Mouse (Mus musculus): ENCODE measurements around the gene Nln.

Nln gene

DNA sequence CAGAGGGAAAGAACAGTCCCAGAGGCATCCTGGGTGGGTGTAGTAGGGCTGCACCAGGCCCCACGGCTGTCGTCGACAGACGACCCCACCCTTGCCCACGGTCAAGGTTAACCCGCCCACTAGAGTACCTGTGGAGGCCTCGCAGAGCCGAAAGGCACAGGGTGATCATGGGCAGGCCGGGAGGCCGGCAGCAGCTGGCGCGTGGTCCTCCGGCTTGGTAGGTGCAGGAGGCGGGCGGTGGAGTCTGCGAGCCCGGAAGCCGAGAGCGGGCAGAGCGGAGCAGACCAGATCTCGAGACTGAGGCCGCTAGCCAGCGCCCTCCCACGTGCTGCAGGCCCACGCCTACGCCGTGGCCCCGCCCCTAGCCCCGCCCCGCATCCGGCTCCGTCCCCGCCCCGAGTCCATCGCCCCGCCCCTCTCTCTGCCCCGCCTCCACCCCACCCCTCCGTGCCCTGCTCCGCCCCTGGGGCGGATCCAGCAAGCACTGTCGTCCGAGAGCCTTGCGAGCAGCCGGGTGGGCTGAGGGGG lies at the start of gene Nln, which contains the start of gene Sgtb:
TSS of gene Nln (minus strand) at position 327 of the 528 bp plus-strand sequence.
TSS of gene Sgtb (plus strand) at position 454 of the 528 bp plus-strand sequence.
- peak; percentile 77 for DNase-seq

DNA sequence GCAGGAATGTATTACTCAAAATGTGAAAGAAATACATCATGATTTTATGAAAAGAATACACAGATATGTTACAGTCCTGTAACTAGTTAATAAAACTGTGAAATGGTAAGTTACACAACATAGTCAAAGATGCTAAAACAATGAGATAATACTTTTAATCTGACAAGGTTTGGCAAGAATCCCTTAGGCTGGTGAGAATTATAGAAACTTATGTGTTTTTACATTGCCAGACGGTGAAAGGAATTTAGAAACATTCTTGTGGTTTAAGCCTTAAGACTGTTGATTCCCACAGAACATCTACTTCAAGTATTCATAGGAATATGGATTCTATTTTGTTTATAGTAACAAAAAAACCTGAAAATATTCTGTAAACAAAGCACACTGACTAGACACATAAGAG lies 46.3 kb upstream of the Nln start:
- DNase-seq, result no peak

GRCm38 (mm10) chr13:104155106-104155505 lies 45.7 kb upstream of the Nln start:
- DNase-seq, result no peak

GRCm38 (mm10) chr13:104154180-104154579 lies 44.8 kb upstream of the Nln start:
- no peak for DNase-seq

- DNase-seq, result no peak
Observed at GRCm38 (mm10) chr13:104145646-104146045, 36.2 kb upstream of the Nln start.

GRCm38 (mm10) chr13:104144871-104145270 lies 35.5 kb upstream of the Nln start:
- no peak for DNase-seq

GRCm38 (mm10) chr13:104139369-104140209 lies 30.2 kb upstream of the Nln start:
- peak; percentile 81 for DNase-seq

- no peak for DNase-seq
Observed at GRCm38 (mm10) chr13:104134510-104135085, 25.2 kb upstream of the Nln start.

DNA sequence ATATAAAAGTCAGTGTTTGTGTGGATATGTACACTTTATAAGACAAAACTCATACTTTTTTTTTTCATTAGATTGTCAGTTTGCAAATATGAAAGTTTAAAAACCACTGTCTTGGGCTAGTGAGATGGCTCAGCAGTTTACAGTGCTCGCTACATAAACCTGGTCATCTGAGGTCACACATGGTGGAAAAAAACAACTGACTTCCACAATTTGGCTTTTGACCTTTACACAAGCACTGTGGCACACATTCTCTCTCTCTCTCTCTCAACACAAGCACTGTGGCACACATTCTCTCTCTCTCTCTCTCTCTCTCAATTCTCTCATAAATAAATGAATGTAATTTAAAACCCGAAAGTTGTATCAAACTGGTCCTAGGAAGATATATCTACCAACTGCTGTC lies 23.1 kb upstream of the Nln start:
- DNase-seq, result no peak

DNA sequence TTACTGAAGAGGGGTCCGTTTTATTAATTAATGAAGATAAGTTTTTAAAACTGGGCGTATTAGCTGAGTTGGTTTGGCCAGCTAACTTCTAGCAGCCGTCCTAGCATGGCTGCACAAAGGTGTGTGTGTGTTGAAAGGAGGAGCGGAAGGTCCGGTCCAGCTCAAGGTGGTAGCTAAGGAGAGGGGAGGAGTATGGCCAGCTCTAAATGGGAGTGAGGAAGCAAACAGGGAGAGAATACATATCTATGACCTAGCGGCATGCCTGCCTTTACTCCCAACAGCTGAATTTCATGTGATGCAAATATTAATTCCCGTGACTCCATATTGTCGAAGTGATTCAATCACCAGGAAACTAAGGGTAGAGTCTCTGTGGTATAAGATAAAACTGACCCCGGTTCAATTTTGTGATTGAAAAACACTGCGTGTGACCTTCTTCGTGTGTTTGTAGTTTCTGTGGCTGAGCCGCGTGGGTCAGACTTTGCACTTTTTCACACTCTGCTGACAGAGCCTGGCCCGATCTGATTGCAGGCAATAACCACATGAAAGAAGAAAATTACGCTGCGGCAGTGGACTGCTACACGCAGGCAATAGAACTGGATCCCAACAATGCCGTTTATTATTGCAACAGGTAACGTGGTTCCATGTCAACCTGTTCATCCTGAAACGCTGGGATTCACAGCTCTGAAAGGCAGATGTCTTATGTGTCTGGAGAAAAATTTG lies 14.4 kb upstream of the Nln start:
- DNase-seq, result no peak

DNA sequence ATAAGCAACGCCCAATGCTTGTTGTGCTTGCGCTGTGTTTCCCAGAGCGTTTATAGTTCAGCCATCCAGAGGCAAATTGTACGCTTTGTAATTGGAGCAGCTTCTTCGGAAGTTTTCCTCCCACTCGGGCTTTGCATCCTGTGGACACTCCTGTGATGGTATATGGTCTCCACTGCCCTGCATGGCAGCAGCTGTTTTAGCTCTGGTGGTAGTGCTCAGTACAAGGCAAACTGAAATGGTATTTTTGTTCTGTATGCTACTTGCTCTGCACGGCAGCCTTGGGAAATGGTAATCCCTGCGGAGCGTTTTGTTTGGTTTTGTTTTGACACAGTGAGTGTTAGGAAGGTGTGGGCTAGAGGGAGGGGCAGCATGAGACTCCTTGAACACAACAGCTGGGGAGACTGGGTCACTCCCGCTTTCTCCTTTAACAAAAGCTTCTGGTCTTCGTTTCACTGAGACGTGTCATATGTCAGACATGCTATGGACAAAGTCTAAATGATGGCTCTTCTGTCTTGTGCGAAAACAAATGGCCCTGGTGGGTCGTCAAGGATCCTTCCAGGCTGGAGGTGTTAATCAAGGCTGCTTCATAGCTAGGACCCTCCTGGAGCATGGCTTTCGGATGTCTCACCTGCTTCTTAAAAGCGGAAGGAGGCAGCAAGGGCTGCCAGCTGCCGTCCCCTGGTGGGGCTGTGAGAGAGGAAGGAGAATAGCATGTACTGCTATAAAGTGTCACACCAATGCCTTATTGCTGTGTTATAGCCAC lies 12.8 kb upstream of the Nln start:
- no peak for DNase-seq

DNA sequence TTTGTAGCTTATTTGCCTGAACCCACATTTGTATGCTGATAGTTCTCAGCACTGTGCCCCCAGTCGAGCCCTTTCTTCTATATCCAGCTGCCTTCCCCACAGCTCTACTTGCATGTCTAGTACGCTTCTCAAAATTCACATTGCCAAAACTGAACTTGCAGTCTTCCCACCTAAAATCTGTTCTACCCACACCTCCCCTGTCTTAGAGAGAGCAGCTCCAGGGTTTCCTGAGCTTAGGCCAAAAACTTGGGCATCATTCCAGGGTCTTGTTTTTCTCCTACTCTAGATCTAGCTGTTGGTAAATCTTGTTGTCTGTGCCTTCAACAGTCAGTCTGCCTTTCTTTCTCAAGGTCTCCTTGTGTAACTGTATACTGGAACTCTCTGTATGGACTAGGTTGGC lies 5.4 kb upstream of the Nln start:
- no peak for DNase-seq

GRCm38 (mm10) chr13:104113782-104114181 lies 4.4 kb upstream of the Nln start:
- DNase-seq, result no peak

DNA sequence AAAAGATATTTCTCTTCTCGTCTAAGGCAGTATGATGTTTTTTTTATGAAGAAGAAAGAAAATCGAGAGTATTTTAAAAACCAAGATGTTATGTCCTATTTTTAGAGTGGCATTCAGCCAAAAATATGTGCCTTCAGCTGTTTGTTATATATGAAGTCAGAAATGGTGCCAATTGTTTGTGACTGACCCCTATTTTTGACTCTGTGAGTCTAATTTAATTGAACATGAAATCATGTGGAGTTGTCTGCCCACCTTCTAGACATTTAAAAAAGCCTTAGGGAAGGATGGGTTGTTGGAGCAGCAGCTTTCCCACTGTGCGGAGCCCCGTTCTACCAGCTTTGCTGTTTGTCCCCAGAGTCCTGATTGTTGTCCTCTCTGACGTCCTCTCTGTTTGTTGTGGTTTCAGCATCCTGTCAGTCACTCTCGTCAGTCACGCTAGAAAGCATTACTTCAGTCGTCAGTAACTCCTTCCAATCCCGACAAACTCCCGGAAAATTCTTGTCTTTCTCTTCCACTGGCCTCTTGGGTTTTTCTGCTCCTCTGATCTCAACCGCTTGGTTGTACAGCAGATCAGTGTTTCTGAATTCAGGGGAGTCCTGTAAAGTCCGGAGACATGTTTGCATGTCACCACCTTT lies 3.0 kb upstream of the Nln start:
- DNase-seq, result peak; percentile 30

DNA sequence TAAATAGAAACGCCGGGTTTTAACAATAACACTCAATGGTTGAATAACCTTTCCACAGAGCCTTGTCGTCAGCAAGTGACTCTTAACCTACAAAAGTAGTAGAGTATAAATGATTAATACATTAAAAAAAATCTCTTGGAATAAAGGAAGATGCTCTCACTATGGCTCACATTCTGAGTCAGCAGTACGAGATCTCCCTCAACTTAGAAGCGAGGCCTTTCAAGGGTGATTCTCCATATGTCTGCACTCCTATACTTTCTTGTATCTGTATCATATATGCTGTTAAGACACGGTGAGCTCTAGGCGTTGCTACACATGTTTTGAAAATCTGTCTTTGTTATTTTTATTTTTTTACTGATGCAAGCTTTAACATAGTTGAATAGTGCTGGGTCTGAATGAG lies 1.1 kb upstream of the Nln start:
- peak; percentile 19 for DNase-seq

DNA sequence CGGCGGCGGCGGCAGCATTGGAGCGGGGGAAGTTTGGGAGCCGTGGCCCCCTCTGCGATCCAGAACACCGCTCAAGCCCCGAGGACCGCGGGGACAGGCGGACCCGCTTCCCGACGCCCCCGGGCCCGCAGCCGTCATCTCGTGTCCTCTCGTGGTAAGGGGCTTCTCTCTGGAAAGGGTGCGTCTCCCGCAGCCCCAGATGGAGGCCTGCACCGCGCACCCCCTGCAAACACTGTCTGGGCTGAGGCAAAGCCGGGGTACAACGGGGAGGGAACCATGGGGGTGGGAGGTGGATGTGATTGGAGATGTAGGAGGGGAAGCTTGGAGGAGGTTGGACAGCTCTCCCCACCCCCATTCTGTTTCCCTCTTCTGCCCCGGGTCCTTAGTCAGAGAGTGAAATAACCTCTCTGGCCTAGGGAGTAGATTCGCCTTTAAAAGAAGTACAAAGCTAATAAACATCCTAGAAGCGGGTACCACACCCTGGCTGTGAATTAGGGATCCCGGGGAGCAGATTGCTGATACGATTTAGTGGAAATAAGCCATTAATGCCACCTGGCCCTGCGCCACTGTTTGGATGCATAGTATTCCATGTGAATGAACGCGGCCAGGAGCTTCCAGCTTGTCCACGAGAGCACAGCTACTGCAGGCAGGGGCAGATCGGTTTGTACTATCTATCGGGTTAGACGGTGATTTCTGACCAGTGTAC lies 555 bp upstream of the Nln start:
- peak; percentile 82 for DNase-seq

GRCm38 (mm10) chr13:104108651-104109287 lies 645 bp downstream of the Nln start:
- no peak for DNase-seq

GRCm38 (mm10) chr13:104101606-104102235 lies 7.7 kb downstream of the Nln start:
- DNase-seq, result no peak

DNA sequence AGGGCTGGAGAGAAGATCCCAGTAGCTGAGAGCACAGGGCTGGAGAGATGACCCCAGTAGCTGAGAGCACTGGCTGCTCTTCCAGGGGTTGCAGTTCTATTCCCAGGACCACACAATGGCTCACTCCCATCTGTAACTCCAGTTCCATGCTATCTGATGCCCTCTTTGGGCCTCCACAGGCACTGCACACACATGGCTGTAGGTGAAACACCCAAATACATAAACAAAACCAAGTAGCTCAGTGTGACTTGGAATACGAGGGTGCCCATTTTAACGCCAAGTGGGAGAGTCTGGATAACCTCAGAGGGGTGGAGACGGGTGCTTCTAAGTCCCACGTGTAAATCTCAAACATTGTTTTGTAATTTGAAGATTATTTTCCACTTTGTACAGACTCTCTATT lies 9.0 kb downstream of the Nln start:
- no peak for DNase-seq

- no peak for DNase-seq
Observed at GRCm38 (mm10) chr13:104097190-104097589, 12.2 kb downstream of the Nln start.

GRCm38 (mm10) chr13:104095955-104096354 lies 13.5 kb downstream of the Nln start:
- no peak for DNase-seq
